In the genomic region with DNA sequence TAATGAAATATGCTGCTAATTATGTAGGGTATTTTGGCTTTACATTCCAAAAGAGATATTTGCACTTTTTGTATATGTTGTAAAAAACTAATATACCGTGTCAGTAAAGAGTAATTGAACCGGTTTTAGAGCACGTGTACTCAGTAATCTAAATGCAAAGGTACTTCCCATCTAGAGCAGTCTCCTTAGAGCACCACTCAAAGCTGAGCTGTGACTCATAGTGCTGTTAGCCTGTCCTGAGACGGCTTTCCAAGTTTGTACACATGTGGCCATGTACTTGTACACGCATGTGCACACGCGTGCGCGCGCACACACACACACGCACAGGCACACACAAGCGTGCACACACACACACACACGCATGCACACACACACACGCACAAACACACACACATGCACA, we compare ENCODE assay signal across 22 mouse cellular contexts. TPM values are rescaled to one million over a fixed set of nuclear protein-coding genes. Genes with fewer than 3 reads are reported as not detected.
DNase-seq lines count a peak whose midpoint lies in the region; ATAC-seq and TF ChIP-seq lines count a peak whose summit lies in the region.
"Had no signal": no experiment of that assay in that cellular context is flagged by ENCODE, and none has a peak within 500 bp of the region (broad histone marks: within the 10 kb centered on the region; RNA-seq: fewer than 3 reads in every experiment).

No protein-coding gene starts in this region.

- DNase-seq in lung, postnatal 4 days = no peak
- DNase-seq in lung, postnatal 0 days (ENCODE audit: low spot score) = peak; percentile 58
- no peak for DNase-seq in lung, postnatal 14 days
- no peak for DNase-seq in limb, embryonic 10.5 days (ENCODE audit: low spot score)
- no peak for DNase-seq in gastrocnemius, postnatal 10 days
- DNase-seq: adrenal gland, adult 2 months; adrenal gland, adult 8-10 months; adrenal gland, postnatal 10 days; adrenal gland, postnatal 14 days; adrenal gland, postnatal 25 days; adrenal gland, postnatal 36 days; B cell, adult 2 months; cerebellum, adult 11 months; cerebellum, adult 11-12 months had no signal

- 79% methylated on average over 14 of the region's 14 CpGs for WGBS in lung, embryonic 16.5 days
- 81% methylated on average over 14 of the region's 14 CpGs for WGBS in lung, postnatal 0 days
- WGBS in limb, embryonic 10.5 days = 92% methylated on average over 14 of the region's 14 CpGs

- no peaks in the 10 kb centered on the region for H3K27me3 ChIP-seq in lung, embryonic 16.5 days (ENCODE audit: control insufficient read depth, insufficient read depth, low read depth, low read length)
- no peaks in the 10 kb centered on the region for H3K27me3 ChIP-seq in lung, postnatal 0 days (replicated peaks; ENCODE audit: insufficient read depth, low read length)
- peaks cover 5% of the 10 kb centered on the region for H3K27me3 ChIP-seq in megakaryocyte, embryonic 14.5 days (replicated peaks)
- no peaks in the 10 kb centered on the region for H3K27me3 ChIP-seq in limb, embryonic 10.5 days (ENCODE audit: low read depth, poor library complexity, severe bottlenecking)
- H3K27me3 ChIP-seq: CH12.LX, Patski had no signal

- H3K36me3 ChIP-seq in lung, embryonic 16.5 days (ENCODE audit: control insufficient read depth, insufficient read depth, low read length) = no peaks in the 10 kb centered on the region
- no peaks in the 10 kb centered on the region for H3K36me3 ChIP-seq in lung, postnatal 0 days (ENCODE audit: insufficient read depth, low read length)
- H3K36me3 ChIP-seq in megakaryocyte, embryonic 14.5 days (replicated peaks; ENCODE audit: low read length) = no peaks in the 10 kb centered on the region
- H3K36me3 ChIP-seq in limb, embryonic 10.5 days = 0 out of 2 replicates have a peak, but pooled peaks cover 2% of the 10 kb centered on the region
- H3K36me3 ChIP-seq: G1E had no signal

- no peak overlapping the region for H3K4me2 ChIP-seq in lung, embryonic 16.5 days (ENCODE audit: low read depth, low read length)
- H3K4me2 ChIP-seq in lung, postnatal 0 days (replicated peaks; ENCODE audit: low read depth, low read length) = no peak overlapping the region

- H3K9me3 ChIP-seq in lung, embryonic 16.5 days (ENCODE audit: control insufficient read depth, low read length) = peaks cover 2% of the 10 kb centered on the region; the same call in 1 of the 2 replicates
- no peaks in the 10 kb centered on the region for H3K9me3 ChIP-seq in lung, postnatal 0 days (ENCODE audit: low read length)
- H3K9me3 ChIP-seq in megakaryocyte, embryonic 14.5 days = peaks cover 9% of the 10 kb centered on the region
- H3K9me3 ChIP-seq in limb, embryonic 10.5 days (replicated peaks) = no peaks in the 10 kb centered on the region

- TF ChIP-seq EP300 in lung, postnatal 0 days (IDR thresholded peaks at IDR 0.05) = no peak; the same call in 1 of the 2 replicates

- H3K4me1 ChIP-seq in lung, embryonic 16.5 days (replicated peaks; ENCODE audit: control insufficient read depth, insufficient read depth, low read length) = peaks cover 21% of the 10 kb centered on the region
- no peaks in the 10 kb centered on the region for H3K4me1 ChIP-seq in lung, postnatal 0 days (ENCODE audit: insufficient read depth, low read depth, low read length)
- peaks cover 6% of the 10 kb centered on the region; the same call in 1 of the 2 replicates for H3K4me1 ChIP-seq in megakaryocyte, embryonic 14.5 days
- peaks cover 64% of the 10 kb centered on the region for H3K4me1 ChIP-seq in limb, embryonic 10.5 days

- H3K9ac ChIP-seq in lung, embryonic 16.5 days (ENCODE audit: low read length) = no peak overlapping the region
- H3K9ac ChIP-seq in lung, postnatal 0 days (replicated peaks; ENCODE audit: low read depth) = no peak overlapping the region

- no peak overlapping the region for H3K4me3 ChIP-seq in lung, embryonic 16.5 days (ENCODE audit: low read length)
- H3K4me3 ChIP-seq in lung, postnatal 0 days (ENCODE audit: low read depth, low read length) = no peak overlapping the region
- H3K4me3 ChIP-seq in megakaryocyte, embryonic 14.5 days (replicated peaks) = peak overlapping the region; percentile 33
- H3K4me3 ChIP-seq in limb, embryonic 10.5 days = no peak overlapping the region

- TF ChIP-seq CTCF in lung, postnatal 0 days (IDR thresholded peaks at IDR 0.05) = no peak

- H3K27ac ChIP-seq in lung, embryonic 16.5 days (ENCODE audit: low read length) = no peak overlapping the region
- H3K27ac ChIP-seq in lung, postnatal 0 days (ENCODE audit: low read length) = no peak overlapping the region
- peak overlapping the region; percentile 62 for H3K27ac ChIP-seq in limb, embryonic 10.5 days

- peak; percentile 42 for ATAC-seq in lung, embryonic 16.5 days (ENCODE audit: low read depth)
- peak; percentile 51; the same call in 1 of the 2 replicates for ATAC-seq in lung, postnatal 0 days
- ATAC-seq in megakaryocyte, adult 5-6 weeks (ENCODE audit: poor library complexity, severe bottlenecking) = no peak
- ATAC-seq: activated CD4-positive, CD25-positive, alpha-beta regulatory T cell, adult 4 months; CD4-positive, CD25-positive, alpha-beta regulatory T cell, adult 4 months; Patski had no signal

RNA-seq across cellular contexts. Expression of a gene that starts 25.3 kb away (rescaled TPM):
- polyA plus RNA-seq in lung, embryonic 16.5 days (2015; fragmentation: Nextera tagmentation; extraction: Ambion mirVana) = 22.9 and 23.6 TPM in 2 replicates
- polyA plus RNA-seq in lung, postnatal 0 days (2015; fragmentation: Nextera tagmentation; extraction: Ambion mirVana) = 9.8 and 10.2 TPM in 2 replicates
- polyA plus RNA-seq in megakaryocyte, embryonic 14.5 days (2012; ENCODE audit: insufficient read depth, low replicate concordance) = 0.07 and 0.41 TPM in 2 replicates
- total RNA-seq in megakaryocyte, adult 5-6 weeks (2015) = 0.07 TPM in 1 of 2 replicates, not detected in the other
- 0.07 TPM in 1 of 2 replicates, not detected in the other for total RNA-seq in megakaryocyte, adult 5-6 weeks (2017)
- polyA plus RNA-seq in limb, embryonic 10.5 days (2016; fragmentation: Nextera tagmentation; extraction: Ambion mirVana) = 34.1 and 60.8 TPM in 2 replicates
- total RNA-seq in gastrocnemius, postnatal 10 days (2021) = 1 to 10 TPM; 1.9 to 2.5 TPM
- polyA plus RNA-seq: G1E had no signal
